Mouse (Mus musculus) stomach, postnatal 0 days (tissue): Measurements from ENCODE around the gene Ptprg.

ENCODE experiments used
- CTCF ChIP-seq: IDR thresholded peaks from 2 replicates; pipeline ENCODE4 v1.5.1; 2016; ENCODE audit warnings: antibody characterized with exemption, low read depth, mild to moderate bottlenecking, moderate library complexity
- EP300 ChIP-seq: optimal IDR thresholded peaks from 2 replicates; pipeline ENCODE3; 2016; ENCODE audit warnings: antibody characterized with exemption

DNA sequence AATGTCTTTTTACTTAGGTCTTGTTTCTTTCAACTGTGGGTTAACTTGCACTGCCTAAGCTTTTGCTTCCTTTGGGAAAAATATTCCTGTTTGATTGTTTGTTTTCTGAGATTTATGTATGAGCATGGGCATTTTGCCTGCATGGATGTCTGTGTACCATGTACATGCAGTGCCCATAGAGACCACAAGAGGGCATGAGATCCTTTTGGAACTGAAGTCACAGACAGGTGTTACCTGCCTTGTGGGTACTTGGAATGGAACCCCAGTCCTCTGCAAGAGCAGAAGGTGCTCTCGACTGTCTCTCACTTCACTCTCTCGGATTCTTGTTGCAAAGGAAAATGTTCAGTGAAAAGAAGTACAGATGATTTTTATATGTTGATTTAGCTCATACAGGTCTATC, 655.2 kb downstream of the Ptprg start:
- TF ChIP-seq EP300: no peak
- peak; percentile 79 for TF ChIP-seq CTCF
